Mouse (Mus musculus) bone marrow, adult 2 months (tissue): ENCODE data around the gene A4galt.

ENCODE experiments used
- CTCF ChIP-seq: fragments of 200-500 bp; IDR thresholded peaks from 2 replicates; pipeline ENCODE4 v1.5.1; 2011; ENCODE audit warnings: low read length, control low read depth; ENCODE audit not compliant: control insufficient read depth, insufficient read depth
- POLR2A ChIP-seq: fragments of 200-500 bp; IDR thresholded peaks from 2 replicates; pipeline ENCODE4 v1.6.1; 2011; ENCODE audit warnings: low read depth, mild to moderate bottlenecking, control low read depth, low read length, borderline replicate concordance; ENCODE audit not compliant: control insufficient read depth

DNA sequence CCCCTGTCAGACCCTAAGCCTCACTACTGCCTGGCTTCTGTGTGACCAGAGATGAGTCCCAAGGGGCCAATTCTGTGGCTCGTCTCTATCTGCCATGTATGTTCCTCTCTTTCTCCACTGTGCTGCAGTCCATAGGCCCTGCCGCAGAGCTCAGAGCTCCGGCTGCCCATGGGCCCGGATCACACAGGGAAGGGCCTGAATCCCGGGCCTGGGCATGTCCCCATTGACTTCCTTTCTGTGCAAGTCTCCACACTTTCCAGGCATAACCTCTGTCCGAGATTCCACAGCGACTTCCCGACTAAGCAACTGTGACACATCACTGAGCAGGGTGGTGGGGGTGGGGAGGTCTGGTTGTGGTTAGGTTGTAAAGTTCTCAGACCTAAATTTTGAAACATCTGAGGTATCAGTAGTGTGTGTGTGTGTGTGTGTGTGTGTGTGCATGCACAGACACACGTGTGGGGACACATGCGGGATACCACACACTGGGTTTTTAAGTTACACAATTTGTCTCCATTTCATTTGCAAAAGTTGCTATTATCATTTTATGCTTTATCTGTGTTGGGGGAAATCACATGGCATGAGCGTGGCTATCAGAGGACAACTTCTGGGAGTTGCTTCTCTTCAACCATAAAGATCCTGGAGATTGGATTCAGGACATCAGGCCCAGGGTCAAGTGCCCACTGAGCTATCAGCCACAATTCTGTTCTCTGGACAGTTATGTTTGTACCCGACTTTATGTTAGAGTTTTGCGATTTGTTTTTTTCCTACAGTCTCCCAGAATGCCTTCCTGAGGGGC, 40.9 kb upstream of the A4galt start:
- TF ChIP-seq POLR2A (no peak), CTCF (no peak)
